Comparison of ENCODE assay signal across 9 mouse cellular contexts in the genomic region with DNA sequence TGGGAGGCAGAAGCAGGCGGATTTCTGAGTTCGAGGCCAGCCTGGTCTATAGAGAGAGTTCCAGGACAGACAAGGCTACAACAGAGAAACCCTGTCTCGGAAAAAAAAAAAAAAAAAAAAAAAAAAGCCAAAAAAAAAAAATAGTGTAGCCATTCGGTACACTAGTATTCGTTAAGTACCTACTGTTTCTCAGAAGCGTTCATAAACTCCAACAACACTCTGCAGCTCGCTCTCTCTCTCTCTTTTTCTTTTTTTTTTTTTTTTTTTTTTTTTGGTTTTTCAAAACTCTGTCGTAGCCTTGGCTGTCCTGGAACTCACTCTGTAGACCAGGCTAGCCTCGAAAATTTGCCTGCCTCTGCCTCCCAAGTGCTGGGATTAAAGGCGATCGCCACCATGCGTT. TPM values are rescaled to one million over a fixed set of nuclear protein-coding genes. Genes with fewer than 3 reads are reported as not detected.
DNase-seq lines count a peak whose midpoint lies in the region; ATAC-seq and TF ChIP-seq lines count a peak whose summit lies in the region.
"Not testable (repeated sequence)": the region's sequence is repeated elsewhere in the genome, so short reads cannot be mapped to it uniquely, and the experiment has no call there.
"Had no signal": no experiment of that assay in that cellular context is flagged by ENCODE, and none has a peak within 500 bp of the region (broad histone marks: within the 10 kb centered on the region; RNA-seq: fewer than 3 reads in every experiment).

No protein-coding gene starts in this region.

- H3K36me3 ChIP-seq in E14TG2a.4 (ENCODE audit: insufficient read depth, low read length); ES-E14 (ENCODE audit: control insufficient read depth, insufficient read depth, low read length, poor library complexity, severe bottlenecking); heart, embryonic 13.5 days; limb, embryonic 14.5 days (ENCODE audit: control insufficient read depth, insufficient read depth, low read length); liver, embryonic 13.5 days; liver, embryonic 15.5 days (replicated peaks): not testable (repeated sequence)

- H3K4me3 ChIP-seq in E14TG2a.4 (replicated peaks; ENCODE audit: low read length) (peak overlapping the region; percentile 100; the same call in 1 of the 2 replicates), ES-E14 (ENCODE audit: insufficient read depth in 1 of 2, low read depth in 1 of 2, low read length in 2 of 2, poor library complexity in 1 of 2, severe bottlenecking in 1 of 2) (peak overlapping the region in 1 of 2 experiments; percentile 100; a peak in 1 of 4 replicates)
- peak overlapping the region; percentile 99; the same call in 1 of the 2 replicates for H3K4me3 ChIP-seq in heart, embryonic 13.5 days
- H3K4me3 ChIP-seq in limb, embryonic 14.5 days (replicated peaks; ENCODE audit: low read length); liver, embryonic 15.5 days (replicated peaks): not testable (repeated sequence)
- peak overlapping the region; percentile 98; the same call in 1 of the 2 replicates for H3K4me3 ChIP-seq in liver, embryonic 13.5 days (replicated peaks)

- peaks cover 36% of the 10 kb centered on the region for H3K4me1 ChIP-seq in E14TG2a.4 (replicated peaks; ENCODE audit: low read depth, low read length)
- not testable (repeated sequence) for H3K4me1 ChIP-seq in ES-E14 (ENCODE audit: control insufficient read depth in 2 of 2, insufficient read depth in 2 of 2, low read length in 2 of 2, poor library complexity in 1 of 2)
- H3K4me1 ChIP-seq in heart, embryonic 13.5 days: peaks cover 32% of the 10 kb centered on the region
- H3K4me1 ChIP-seq in limb, embryonic 14.5 days (ENCODE audit: control insufficient read depth, insufficient read depth, low read length): peaks cover 16% of the 10 kb centered on the region
- H3K4me1 ChIP-seq in liver, embryonic 13.5 days (replicated peaks): peaks cover 46% of the 10 kb centered on the region
- H3K4me1 ChIP-seq in liver, embryonic 15.5 days (replicated peaks): peaks cover 43% of the 10 kb centered on the region

- 81% methylated on average over 12 of the region's 12 CpGs for WGBS in heart, embryonic 13.5 days
- 86% methylated on average over 12 of the region's 12 CpGs for WGBS in limb, embryonic 14.5 days
- 76% methylated on average over 12 of the region's 12 CpGs for WGBS in liver, embryonic 13.5 days (ENCODE audit: insufficient replicate concordance)
- 75% methylated on average over 12 of the region's 12 CpGs for WGBS in liver, embryonic 15.5 days (ENCODE audit: insufficient replicate concordance)

- H3K9ac ChIP-seq in ES-E14 (ENCODE audit: insufficient read depth, low read depth, low read length, poor library complexity, severe bottlenecking); heart, embryonic 13.5 days; limb, embryonic 14.5 days (ENCODE audit: low read depth, low read length, severe bottlenecking); liver, embryonic 13.5 days; liver, embryonic 15.5 days: not testable (repeated sequence)

- ATAC-seq in heart, embryonic 13.5 days (ENCODE audit: extremely low read depth, insufficient number of reproducible peaks, low FRiP score, low TSS enrichment); limb, embryonic 14.5 days (ENCODE audit: low FRiP score, low read depth); liver, embryonic 13.5 days (ENCODE audit: low read depth); liver, embryonic 15.5 days (ENCODE audit: insufficient read depth): not testable (repeated sequence)

- 0 out of 2 replicates have a peak overlapping the region, but pooled peaks have one; percentile 98 for H3K4me2 ChIP-seq in heart, embryonic 13.5 days
- H3K4me2 ChIP-seq in limb, embryonic 14.5 days (replicated peaks; ENCODE audit: low read depth, low read length, severe bottlenecking): peak overlapping the region; percentile 50; the same call in 1 of the 2 replicates
- H3K4me2 ChIP-seq in liver, embryonic 13.5 days: peak overlapping the region; percentile 91
- H3K4me2 ChIP-seq in liver, embryonic 15.5 days: peak overlapping the region; percentile 89; the same call in 1 of the 2 replicates

- in situ Hi-C loops in ES-E14 (cut with MboI; ENCODE audit: low sequenced_read_pairs in 2 of 2, unreplicated experiment in 2 of 2): not testable (repeated sequence)

- not testable (repeated sequence) for H3K27ac ChIP-seq in ES-E14 (ENCODE audit: insufficient read depth, low read depth, low read length, poor library complexity, severe bottlenecking); heart, embryonic 13.5 days (replicated peaks); limb, embryonic 14.5 days (replicated peaks; ENCODE audit: low read depth, low read length); liver, embryonic 13.5 days; liver, embryonic 15.5 days (replicated peaks)

- not testable (repeated sequence) for DNase-seq in ES-E14 (ENCODE audit: low read depth, low spot score); limb, embryonic 14.5 days (ENCODE audit: low spot score); liver, embryonic 13.5 days

- H3K27me3 ChIP-seq in E14TG2a.4 (ENCODE audit: insufficient read depth, low read length); heart, embryonic 13.5 days (replicated peaks); limb, embryonic 14.5 days (ENCODE audit: control insufficient read depth, insufficient read depth, low read length); liver, embryonic 13.5 days; liver, embryonic 15.5 days: not testable (repeated sequence)

- not testable (repeated sequence) for H3K9me3 ChIP-seq in E14TG2a.4 (ENCODE audit: low read length); ES-E14 (ENCODE audit: control insufficient read depth, insufficient read depth, low read depth, low read length); heart, embryonic 13.5 days; limb, embryonic 14.5 days (ENCODE audit: control insufficient read depth, low read length); liver, embryonic 13.5 days (replicated peaks); liver, embryonic 15.5 days (replicated peaks)

- TF ChIP-seq POLR2A in limb, embryonic 14.5 days (IDR thresholded peaks at IDR 0.05; ENCODE audit: borderline replicate concordance, extremely low read depth, insufficient read depth, insufficient read length): not testable (repeated sequence)

- not testable (repeated sequence) for TF ChIP-seq CTCF in E14TG2a.4 (conservative IDR thresholded peaks at IDR 0.05; ENCODE audit: low read length)

TF ChIP-seq in ES-E14, 5 proteins besides CTCF, POLR2A, EP300 and RAD21:
- peak; percentile 92 for TF ChIP-seq ZNF384 (IDR thresholded peaks at IDR 0.05; ENCODE audit: low read depth, low read length)

RNA-seq across cellular contexts. Expression of gene Pex14, which starts 0.8 kb away (rescaled TPM):
- 80.3 and 126 TPM in 2 replicates for total RNA-seq in ES-E14 (2012; rRNA removed)
- 39.7 and 43.0 TPM in 2 replicates for polyA plus RNA-seq in heart, embryonic 13.5 days (2015; fragmentation: Nextera tagmentation; extraction: Ambion mirVana)
- 32.3 and 34.4 TPM in 2 replicates for polyA plus RNA-seq in limb, embryonic 14.5 days (2012; rRNA removed)
- polyA plus RNA-seq in limb, embryonic 14.5 days (2014; fragmentation: Nextera tagmentation; extraction: Ambion mirVana): 37.3 and 39.7 TPM in 2 replicates
- 27.7 and 28.4 TPM in 2 replicates for polyA plus RNA-seq in liver, embryonic 13.5 days (2015; fragmentation: Nextera tagmentation; extraction: Ambion mirVana)
- 27.2 and 29.6 TPM in 2 replicates for polyA plus RNA-seq in liver, embryonic 15.5 days (2015; fragmentation: Nextera tagmentation; extraction: Ambion mirVana)

RNA-seq across cellular contexts. Expression of gene Dffa, which starts 3.5 kb away (rescaled TPM):
- 10.3 and 15.2 TPM in 2 replicates for total RNA-seq in ES-E14 (2012; rRNA removed)
- polyA plus RNA-seq in heart, embryonic 13.5 days (2015; fragmentation: Nextera tagmentation; extraction: Ambion mirVana): 31.2 and 33.5 TPM in 2 replicates
- polyA plus RNA-seq in limb, embryonic 14.5 days (2012; rRNA removed): 31.9 and 33.6 TPM in 2 replicates
- polyA plus RNA-seq in limb, embryonic 14.5 days (2014; fragmentation: Nextera tagmentation; extraction: Ambion mirVana): 27.0 and 27.6 TPM in 2 replicates
- 20.7 and 22.7 TPM in 2 replicates for polyA plus RNA-seq in liver, embryonic 13.5 days (2015; fragmentation: Nextera tagmentation; extraction: Ambion mirVana)
- polyA plus RNA-seq in liver, embryonic 15.5 days (2015; fragmentation: Nextera tagmentation; extraction: Ambion mirVana): 14.4 and 17.7 TPM in 2 replicates

RNA-seq across cellular contexts. Expression of gene Cort, which starts 26.1 kb away (rescaled TPM):
- 1.7 and 1.9 TPM in 2 replicates for total RNA-seq in ES-E14 (2012; rRNA removed)
- polyA plus RNA-seq in heart, embryonic 13.5 days (2015; fragmentation: Nextera tagmentation; extraction: Ambion mirVana): not detected in 2 replicates
- polyA plus RNA-seq in limb, embryonic 14.5 days (2012; rRNA removed): 0.23 and 0.26 TPM in 2 replicates
- 0.32 and 0.59 TPM in 2 replicates for polyA plus RNA-seq in limb, embryonic 14.5 days (2014; fragmentation: Nextera tagmentation; extraction: Ambion mirVana)
- polyA plus RNA-seq in liver, embryonic 13.5 days (2015; fragmentation: Nextera tagmentation; extraction: Ambion mirVana): not detected in 2 replicates
- polyA plus RNA-seq in liver, embryonic 15.5 days (2015; fragmentation: Nextera tagmentation; extraction: Ambion mirVana): 0.14 TPM in 1 of 2 replicates, not detected in the other
- total RNA-seq: common myeloid progenitor, adult 5-6 weeks had no signal
- polyA plus RNA-seq: adrenal gland, adult 2 months; embryonic facial prominence, embryonic 11.5 days had no signal

RNA-seq across cellular contexts. Expression of gene Cenps, which starts 37.0 kb away (rescaled TPM):
- total RNA-seq in ES-E14 (2012; rRNA removed): 15.2 and 15.9 TPM in 2 replicates
- polyA plus RNA-seq in heart, embryonic 13.5 days (2015; fragmentation: Nextera tagmentation; extraction: Ambion mirVana): 23.2 and 25.6 TPM in 2 replicates
- polyA plus RNA-seq in limb, embryonic 14.5 days (2012; rRNA removed): 17.2 and 23.0 TPM in 2 replicates
- 27.2 and 29.3 TPM in 2 replicates for polyA plus RNA-seq in limb, embryonic 14.5 days (2014; fragmentation: Nextera tagmentation; extraction: Ambion mirVana)
- polyA plus RNA-seq in liver, embryonic 13.5 days (2015; fragmentation: Nextera tagmentation; extraction: Ambion mirVana): 20.7 and 24.8 TPM in 2 replicates
- polyA plus RNA-seq in liver, embryonic 15.5 days (2015; fragmentation: Nextera tagmentation; extraction: Ambion mirVana): 9.8 and 12.4 TPM in 2 replicates
